Mouse (Mus musculus) gastrocnemius, postnatal 36 days (tissue): ENCODE measurements around the gene Epb41. TPM values are rescaled to one million over a fixed set of nuclear protein-coding genes. Genes with fewer than 3 reads are reported as not detected.

Experiments
- DNase-seq, 2 experiments: peaks; one replicate each; pipeline ENCODE4 v3.0.0; 2022
- intact Hi-C: fragments of 180-260 bp; cut with DNase I; formaldehyde crosslinking; loops from one replicate; pipeline ENCODE4 v1.15.1; 2025
- total RNA-seq, 2 experiments: library from RNA; stranded (reverse); gene quantifications; 2 replicates each; pipeline ENCODE4 v1.2.3; 2021

Gene Epb41
- total RNA-seq, 2 experiments from 2014 or later: 92.0 to 92.7 TPM

- no peak for DNase-seq
- intact Hi-C loops: loop anchor here (5.0 kb wide), 3 partner anchors 39 to 214 kb away; no protein-coding TSS in a partner anchor
Measured at GRCm38 (mm10) chr4:132076480-132077405, 1.6 kb upstream of the Epb41 start.

DNA sequence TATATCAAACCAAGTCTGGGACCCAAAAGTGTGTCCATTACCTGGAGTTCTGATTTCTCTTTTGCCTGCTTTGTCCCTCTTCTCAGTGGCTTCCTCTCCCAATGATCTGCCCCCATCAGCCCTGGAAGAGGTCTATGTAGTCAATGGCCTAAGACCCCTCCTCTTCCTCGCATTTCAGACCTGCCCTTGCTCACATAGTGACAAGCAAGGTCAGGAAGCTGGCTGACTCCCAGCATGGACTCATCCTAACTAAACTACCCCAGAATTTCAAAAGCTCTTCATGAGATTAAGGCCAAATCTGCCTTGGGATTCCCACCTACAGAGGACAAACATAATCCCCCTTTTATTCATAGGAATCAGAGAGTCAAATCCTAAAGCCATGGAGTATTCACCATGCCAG lies 675 bp upstream of the Epb41 start:
- DNase-seq: no peak

DNA sequence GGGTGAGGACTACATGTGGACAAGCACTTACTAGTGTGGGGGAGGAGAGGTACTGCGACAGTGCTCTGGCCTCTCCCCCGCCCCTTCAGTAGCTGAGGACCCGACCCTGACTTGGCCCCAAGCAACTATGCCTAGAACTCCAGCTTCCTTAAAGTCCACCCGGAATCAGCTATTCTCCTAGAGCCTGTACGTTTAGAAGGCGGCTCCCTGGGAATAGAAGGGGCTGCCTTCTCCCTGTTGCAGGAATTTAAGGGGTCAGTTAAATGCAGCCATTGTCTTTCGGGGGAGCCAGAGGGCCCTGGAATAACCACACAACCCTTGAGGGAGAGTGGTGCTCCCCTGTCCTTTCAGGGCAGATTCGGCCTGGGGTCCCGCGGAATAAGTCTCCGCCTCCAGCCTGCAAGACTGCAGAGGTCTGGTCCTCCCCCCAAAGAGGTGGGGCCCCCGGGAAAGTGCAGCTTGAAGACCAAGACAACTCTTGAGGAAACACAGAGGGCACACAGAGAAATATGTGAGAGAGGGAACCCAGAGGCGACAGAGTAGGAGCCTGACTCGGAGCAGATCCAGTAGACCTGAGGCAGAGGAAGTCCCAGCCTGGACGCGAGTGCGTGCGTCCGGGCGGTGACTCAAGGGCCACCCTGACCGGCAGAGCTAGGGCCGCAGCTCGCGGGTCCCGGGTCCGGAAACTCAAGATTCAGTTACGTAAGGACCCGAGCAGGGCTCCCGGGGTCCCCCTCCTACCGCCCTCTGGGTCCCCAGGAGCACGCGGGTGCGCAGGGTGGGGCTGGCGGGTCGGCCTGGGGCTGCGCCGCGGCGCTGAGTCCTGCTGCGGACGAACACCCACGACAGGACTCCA lies 816 bp downstream of the Epb41 start, which contains the start of gene Gm10300:
TSS of gene Gm10300 (plus strand) at position 621 of the 856 bp plus-strand sequence.
- intact Hi-C loops: loop anchor here (1.0 kb wide), 1 partner anchor 26 kb away; no protein-coding TSS in a partner anchor
- peak; percentile 23 to 62 for DNase-seq

More for the DNA sequence above, 675 bp upstream of the Epb41 start:
- intact Hi-C loops: loop anchor here (5.0 kb wide), 3 partner anchors 38 to 213 kb away; no protein-coding TSS in a partner anchor

DNA sequence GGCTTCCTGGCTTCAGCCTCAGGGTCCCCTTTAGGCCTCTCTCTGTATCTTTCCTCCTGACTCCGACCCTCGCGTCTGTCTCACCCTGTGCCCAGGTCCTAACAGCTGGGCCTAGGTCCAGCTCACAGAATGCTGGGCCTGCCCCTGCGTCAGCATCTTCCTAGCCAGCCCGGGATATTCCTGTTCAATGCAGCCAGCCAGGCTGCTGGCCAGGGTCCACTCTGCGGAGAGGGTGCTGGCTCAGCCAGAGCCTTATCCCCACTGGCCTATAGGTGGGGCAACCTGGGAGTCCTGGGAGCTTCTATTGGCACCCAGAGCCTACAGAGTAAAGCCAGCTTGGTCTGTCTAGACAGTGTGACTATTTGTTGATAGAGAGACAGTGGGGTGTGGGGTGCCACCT lies 2.2 kb downstream of the Epb41 start:
- intact Hi-C loops: no loop called here
- peak; percentile 51 to 62 for DNase-seq

- DNase-seq: no peak
- intact Hi-C loops: no loop called here
Measured at GRCm38 (mm10) chr4:132072156-132072555, 3.0 kb downstream of the Epb41 start.

GRCm38 (mm10) chr4:132071674-132072073 lies 3.4 kb downstream of the Epb41 start:
- intact Hi-C loops: no loop called here

GRCm38 (mm10) chr4:132067938-132068235 lies 7.2 kb downstream of the Epb41 start:
- no peak for DNase-seq
- intact Hi-C loops: no loop called here

More at GRCm38 (mm10) chr4:132071674-132072073, 3.4 kb downstream of the Epb41 start:
- no peak for DNase-seq

- DNase-seq: no peak
- intact Hi-C loops: no loop called here
Measured at GRCm38 (mm10) chr4:132067112-132067937, 7.8 kb downstream of the Epb41 start.

DNA sequence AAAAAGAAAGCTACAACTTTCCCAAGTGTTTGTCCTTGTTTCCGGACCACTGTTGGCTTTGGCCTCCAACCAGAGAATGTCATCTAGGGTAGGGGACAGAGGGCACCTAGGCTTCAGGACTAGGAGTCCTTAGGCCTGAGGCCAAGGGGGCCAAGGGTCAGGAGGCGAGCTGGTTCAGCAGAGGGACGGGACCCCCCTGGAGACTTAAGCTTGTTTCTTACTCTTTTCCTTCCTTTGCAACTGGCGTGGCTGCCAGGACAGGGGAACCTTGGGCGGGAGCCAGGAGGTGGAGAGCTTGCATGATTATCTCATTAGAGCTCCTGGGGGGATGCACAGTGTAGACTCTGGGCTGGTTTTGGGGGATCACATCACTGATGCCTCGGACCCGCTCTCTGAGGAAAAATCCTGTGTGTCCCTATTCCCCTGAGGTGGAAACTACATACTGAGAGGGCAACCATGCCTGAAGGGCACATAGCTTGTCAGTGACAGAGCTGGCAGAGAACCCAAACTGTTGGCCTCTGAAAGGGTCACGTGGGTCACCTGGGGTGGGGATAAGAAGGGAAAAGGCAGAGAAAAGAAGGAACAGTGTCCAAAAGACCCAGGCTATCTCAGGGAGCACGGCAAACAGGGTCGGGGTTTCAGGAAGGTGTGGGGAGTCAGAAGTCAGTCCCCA lies 8.9 kb downstream of the Epb41 start:
- intact Hi-C loops: no loop called here
- peak; percentile 26 to 71 for DNase-seq

- intact Hi-C loops: no loop called here
- no peak for DNase-seq
Measured at GRCm38 (mm10) chr4:132065578-132065977, 9.5 kb downstream of the Epb41 start.

GRCm38 (mm10) chr4:132064550-132064949 lies 10.6 kb downstream of the Epb41 start:
- no peak for DNase-seq
- intact Hi-C loops: no loop called here

GRCm38 (mm10) chr4:132062934-132063884 lies 11.9 kb downstream of the Epb41 start:
- no peak for DNase-seq
- intact Hi-C loops: no loop called here

DNA sequence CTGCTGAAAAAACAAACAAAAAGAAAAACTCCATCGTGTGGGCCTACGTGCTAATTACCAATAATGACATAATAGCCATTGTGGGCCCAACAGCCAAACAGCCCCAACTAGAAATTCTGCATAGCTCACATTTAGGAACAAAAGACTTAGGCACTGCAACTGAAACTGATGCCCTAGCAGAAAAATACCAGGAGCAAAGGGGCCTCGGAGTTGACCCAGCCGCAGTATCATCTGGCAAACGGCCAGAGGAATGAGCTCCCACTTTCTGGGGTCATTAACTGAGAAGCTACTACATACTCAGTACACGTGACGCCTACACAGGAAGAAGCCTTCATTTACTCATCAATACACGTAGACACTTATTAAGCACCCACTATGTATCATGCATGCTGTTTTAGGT lies 12.8 kb downstream of the Epb41 start:
- intact Hi-C loops: no loop called here
- DNase-seq: no peak

DNA sequence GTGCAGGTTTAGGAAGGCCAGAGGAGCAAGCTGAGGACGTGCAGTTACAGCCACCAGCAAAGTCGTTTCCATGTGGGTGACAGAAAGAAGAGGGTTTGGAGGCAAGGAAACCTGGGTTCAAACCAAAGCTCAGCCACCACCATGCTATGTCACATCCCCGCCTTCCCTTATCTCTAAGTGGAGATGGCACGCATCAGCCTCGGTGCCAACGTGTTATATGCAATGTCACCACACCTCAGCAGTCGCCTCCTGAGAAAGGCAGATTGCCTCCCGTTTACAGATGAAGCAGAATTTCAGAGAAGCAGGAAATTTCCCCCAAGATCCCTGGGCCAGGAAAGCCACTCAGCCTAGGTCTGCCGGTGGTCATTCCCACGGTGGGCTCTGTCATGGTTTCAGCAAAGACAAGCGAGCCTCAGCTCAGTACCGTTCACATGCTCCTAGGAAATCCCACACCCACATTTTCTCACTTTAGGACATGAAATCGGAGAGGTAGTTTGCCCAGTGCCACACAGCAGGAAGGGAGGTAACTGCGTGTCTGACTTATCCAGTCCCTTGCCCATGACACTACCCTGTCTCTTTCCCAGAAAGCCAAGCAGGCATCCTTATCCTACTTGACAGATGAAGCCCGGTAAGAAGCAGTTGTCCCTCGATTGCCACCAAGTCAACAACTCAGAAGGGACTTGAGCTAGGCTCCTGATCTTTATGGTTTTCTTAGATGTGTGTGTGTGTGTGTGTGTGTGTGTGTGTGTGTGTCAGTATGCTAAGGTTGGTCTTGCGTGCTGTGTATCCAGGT lies 14.9 kb downstream of the Epb41 start:
- intact Hi-C loops: no loop called here
- no peak for DNase-seq

DNA sequence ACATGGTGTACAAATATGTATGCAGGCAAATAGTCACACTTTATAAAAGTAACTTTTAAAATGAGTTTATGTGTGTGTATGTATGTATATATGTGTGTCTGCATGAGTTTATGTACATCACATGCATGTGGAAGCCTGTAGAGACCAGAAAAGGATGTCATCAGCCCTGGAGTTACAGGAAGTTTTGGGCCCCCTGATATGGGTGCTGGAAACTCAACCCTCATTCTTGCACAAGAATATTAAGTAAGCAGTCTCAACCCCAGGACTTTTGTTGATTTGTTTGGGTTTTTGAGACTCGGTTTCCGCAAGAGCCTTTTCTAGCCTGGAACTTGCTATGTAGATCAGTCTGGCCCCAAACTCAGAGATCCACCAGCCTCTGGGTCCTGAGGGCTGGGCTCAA lies 15.6 kb downstream of the Epb41 start:
- intact Hi-C loops: no loop called here
- DNase-seq: no peak

- no peak for DNase-seq
- intact Hi-C loops: no loop called here
Measured at GRCm38 (mm10) chr4:132057311-132057710, 17.8 kb downstream of the Epb41 start.

GRCm38 (mm10) chr4:132051321-132052275 lies 23.5 kb downstream of the Epb41 start:
- no peak for DNase-seq
- intact Hi-C loops: no loop called here
